Mouse (Mus musculus) midbrain, embryonic 11.5 days (tissue): Measurements from ENCODE around the gene Cdc6. TPM values are rescaled to one million over a fixed set of nuclear protein-coding genes. Genes with fewer than 3 reads are reported as not detected.
A peak's percentile ranks its signal among the peaks of the same experiment; 100 is the strongest.
"Not testable (repeated sequence)": the region's sequence is repeated elsewhere in the genome, so short reads cannot be mapped to it uniquely, and the experiment has no call there.

Source experiments
- ATAC-seq: fragments of 200-750 bp; cut with Nextera tagmentation; 2 replicates; pipeline ENCODE4 v1.8.0; 2017; ENCODE audit warnings: moderate TSS enrichment, moderate library complexity; ENCODE audit not compliant: low FRiP score
- DNase-seq: peaks from one replicate; pipeline ENCODE4 v3.0.0; 2015; ENCODE audit warnings: low spot score; ENCODE audit errors: missing footprints
- H3K27ac ChIP-seq: fragments of 300-500 bp; sonication (generic); 2 replicates; pipeline ENCODE4 v1.5.1; 2014; ENCODE audit warnings: low read depth, low read length
- H3K27me3 ChIP-seq: fragments of 300-500 bp; sonication (generic); 2 replicates; pipeline ENCODE4 v1.6.1; 2014; ENCODE audit warnings: mild to moderate bottlenecking, low read length, moderate library complexity, mixed read lengths; ENCODE audit not compliant: control insufficient read depth, insufficient read depth
- H3K36me3 ChIP-seq: fragments of 300-500 bp; sonication (generic); 2 replicates; pipeline ENCODE4 v1.6.1; 2014; ENCODE audit warnings: mild to moderate bottlenecking, low read length, moderate library complexity, mixed read lengths; ENCODE audit not compliant: control insufficient read depth, insufficient read depth
- H3K4me1 ChIP-seq: fragments of 300-500 bp; sonication (generic); 2 replicates; pipeline ENCODE4 v1.6.1; 2014; ENCODE audit warnings: low read length; ENCODE audit not compliant: control insufficient read depth, insufficient read depth
- H3K4me2 ChIP-seq: fragments of 300-500 bp; sonication (generic); 2 replicates; pipeline ENCODE4 v1.6.1; 2014; ENCODE audit warnings: mild to moderate bottlenecking, moderate library complexity
- H3K4me3 ChIP-seq: fragments of 300-500 bp; sonication (generic); 2 replicates; pipeline ENCODE4 v1.5.1; 2014; ENCODE audit warnings: low read depth, low read length
- H3K9ac ChIP-seq: fragments of 300-500 bp; sonication (generic); 2 replicates; pipeline ENCODE4 v1.6.1; 2014; ENCODE audit warnings: low read length
- H3K9me3 ChIP-seq: fragments of 300-500 bp; sonication (generic); 2 replicates; pipeline ENCODE4 v1.6.1; 2016; ENCODE audit warnings: low read length; ENCODE audit not compliant: control insufficient read depth
- WGBS: fragments of 180-500 bp; shearing (Covaris S2); extraction: QIAGEN DNeasy Blood & Tissue Kit; methylation state at CpG from one replicate; pipeline ENCODE4 v1.1.7; 2014; 5-methylcytosine and 5-hydroxymethylcytosine counted together
- polyA plus RNA-seq: library from polyadenylated mRNA; unstranded; fragments of >200 nt; fragmentation: Nextera tagmentation; extraction: Ambion mirVana; gene quantifications from 2 replicates; pipeline ENCODE4 v1.2.1, GENCODE M21; 2014

Cdc6 gene
- polyA plus RNA-seq, 1 experiment from 2014 or later: 45.0 TPM

GRCm38 (mm10) chr11:98917428-98918005, 9.9 kb downstream of the Cdc6 start:
- no peaks in the 10 kb centered on the region for H3K27me3 ChIP-seq
- no peak overlapping the region for H3K4me3 ChIP-seq
- no peak overlapping the region for H3K27ac ChIP-seq
- H3K36me3 ChIP-seq: peaks cover 14% of the 10 kb centered on the region; the same call in 1 of the 2 replicates
- no peaks in the 10 kb centered on the region for H3K9me3 ChIP-seq
- no peak overlapping the region for H3K9ac ChIP-seq
- 85% methylated on average over 13 of the region's 13 CpGs for WGBS
- H3K4me2 ChIP-seq: no peak overlapping the region
- DNase-seq (peak; percentile 79), ATAC-seq (no peak)
- H3K4me1 ChIP-seq: no peaks in the 10 kb centered on the region

GRCm38 (mm10) chr11:98918231-98918630, 10.6 kb downstream of the Cdc6 start:
- Histone ChIP-seq H3K4me1 (no peaks in the 10 kb centered on the region), H3K27ac (no peak overlapping the region), H3K27me3 (no peaks in the 10 kb centered on the region), H3K9ac (no peak overlapping the region), H3K36me3 (peaks cover 10% of the 10 kb centered on the region; the same call in 1 of the 2 replicates), H3K4me2 (no peak overlapping the region), H3K9me3 (no peaks in the 10 kb centered on the region), H3K4me3 (no peak overlapping the region)
- WGBS: 83% methylated on average over 9 of the region's 9 CpGs
- peak; percentile 81 for DNase-seq
- ATAC-seq: no peak

DNA sequence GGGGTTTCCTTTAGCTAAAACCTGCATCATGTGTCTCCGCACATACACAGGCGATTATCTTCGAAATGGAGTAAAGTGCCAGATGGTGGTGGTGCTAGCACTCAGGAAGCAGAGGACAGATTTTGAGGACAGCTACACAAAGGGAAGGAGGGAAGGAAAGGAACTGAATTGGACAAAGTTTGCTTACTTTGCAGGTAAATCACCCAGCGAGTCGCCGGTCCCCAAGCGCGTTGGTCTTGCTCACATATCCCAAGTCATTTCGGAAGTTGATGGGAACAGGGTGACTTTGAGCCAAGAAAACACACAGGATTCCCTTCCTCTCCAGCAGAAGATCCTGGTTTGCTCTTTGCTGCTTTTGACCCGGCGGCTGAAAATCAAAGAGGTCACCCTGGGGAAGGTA, 11.4 kb downstream of the Cdc6 start:
- Histone ChIP-seq H3K4me3 (no peak overlapping the region), H3K27ac (no peak overlapping the region), H3K4me2 (no peak overlapping the region), H3K36me3 (peaks cover 6% of the 10 kb centered on the region; the same call in 1 of the 2 replicates), H3K4me1 (no peaks in the 10 kb centered on the region), H3K9me3 (no peaks in the 10 kb centered on the region), H3K9ac (no peak overlapping the region), H3K27me3 (no peaks in the 10 kb centered on the region)
- WGBS: 95% methylated on average over 11 of the region's 11 CpGs
- DNase-seq: no peak
- ATAC-seq: no peak

DNA sequence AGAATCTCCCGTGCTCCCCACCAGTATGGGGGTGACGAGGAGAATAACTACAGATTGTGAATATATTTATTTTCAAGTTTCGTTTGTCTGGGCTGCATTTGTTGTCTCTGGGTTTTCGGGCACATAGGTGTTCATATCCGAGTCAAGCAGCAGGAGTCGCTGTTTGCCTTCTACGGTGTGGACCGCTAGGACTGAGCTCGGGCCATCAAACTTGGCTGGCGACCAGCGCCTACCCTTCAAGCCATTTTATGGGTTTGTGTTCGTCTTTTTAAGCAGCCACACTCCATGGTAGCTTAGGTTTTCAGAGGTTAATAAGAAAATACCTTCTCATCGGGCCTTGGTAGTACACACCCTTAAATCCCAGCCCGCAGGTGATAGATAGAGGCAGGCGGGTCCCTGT, 14.2 kb downstream of the Cdc6 start:
- H3K4me3 ChIP-seq: not testable (repeated sequence)

GRCm38 (mm10) chr11:98922307-98922706, 14.7 kb downstream of the Cdc6 start:
- not testable (repeated sequence) for H3K9ac ChIP-seq, H3K4me2 ChIP-seq, H3K9me3 ChIP-seq, H3K4me3 ChIP-seq, ATAC-seq, H3K27me3 ChIP-seq, H3K27ac ChIP-seq, H3K36me3 ChIP-seq
- DNase-seq: peak; percentile 94
- peaks cover 23% of the 10 kb centered on the region for H3K4me1 ChIP-seq
- WGBS: 59% methylated on average over 10 of the region's 10 CpGs

More for the DNA sequence above, 14.2 kb downstream of the Cdc6 start:
- H3K4me2 ChIP-seq, ATAC-seq, H3K36me3 ChIP-seq, H3K9ac ChIP-seq, H3K9me3 ChIP-seq, H3K27ac ChIP-seq, H3K27me3 ChIP-seq: not testable (repeated sequence)
- WGBS: 66% methylated on average over 15 of the region's 15 CpGs
- peak; percentile 91 for DNase-seq
- H3K4me1 ChIP-seq: peaks cover 23% of the 10 kb centered on the region

- H3K4me1 ChIP-seq: peaks cover 29% of the 10 kb centered on the region
- H3K27ac ChIP-seq, H3K27me3 ChIP-seq, H3K9me3 ChIP-seq, H3K4me2 ChIP-seq, H3K36me3 ChIP-seq, H3K4me3 ChIP-seq, ATAC-seq, H3K9ac ChIP-seq: not testable (repeated sequence)
- 78% methylated on average over 16 of the region's 16 CpGs for WGBS
- peak; percentile 75 for DNase-seq
Observed at GRCm38 (mm10) chr11:98922851-98923711, 15.5 kb downstream of the Cdc6 start.

- H3K27me3 ChIP-seq: no peaks in the 10 kb centered on the region
- H3K36me3 ChIP-seq: peaks cover 5% of the 10 kb centered on the region; the same call in 1 of the 2 replicates
- H3K4me3 ChIP-seq: no peak overlapping the region
- no peak overlapping the region for H3K9ac ChIP-seq
- no peaks in the 10 kb centered on the region for H3K9me3 ChIP-seq
- H3K4me2 ChIP-seq: no peak overlapping the region
- WGBS: 31% methylated on average over 5 of the region's 5 CpGs
- no peak overlapping the region for H3K27ac ChIP-seq
- ATAC-seq (no peak), DNase-seq (peak; percentile 83)
- peaks cover 45% of the 10 kb centered on the region for H3K4me1 ChIP-seq
Observed at GRCm38 (mm10) chr11:98924633-98925175, 17.1 kb downstream of the Cdc6 start.

- DNase-seq (peak; percentile 85), ATAC-seq (no peak)
- H3K4me3 ChIP-seq: no peak overlapping the region
- peak overlapping the region; percentile 33; the same call in 1 of the 2 replicates for H3K9ac ChIP-seq
- no peaks in the 10 kb centered on the region for H3K27me3 ChIP-seq
- H3K4me1 ChIP-seq: peaks cover 51% of the 10 kb centered on the region
- WGBS: 5% methylated on average over 10 of the region's 10 CpGs
- peak overlapping the region; percentile 73 for H3K27ac ChIP-seq
- peaks cover 5% of the 10 kb centered on the region; the same call in 1 of the 2 replicates for H3K36me3 ChIP-seq
- H3K9me3 ChIP-seq: no peaks in the 10 kb centered on the region
- peak overlapping the region; percentile 19 for H3K4me2 ChIP-seq
Observed at GRCm38 (mm10) chr11:98925265-98925721, 17.7 kb downstream of the Cdc6 start.
